Mouse (Mus musculus) MEL-GATA-1-ER (cell line): ENCODE measurements around the gene Atp13a3.
"Not testable (repeated sequence)": the region's sequence is repeated elsewhere in the genome, so short reads cannot be mapped to it uniquely, and the experiment has no call there.

Source experiments
- DNase-seq: peaks from one replicate; pipeline ENCODE4 v3.0.0-alpha.2; 2012; ENCODE audit warnings: low read depth; ENCODE audit errors: extremely low read depth

The Atp13a3 gene

DNA sequence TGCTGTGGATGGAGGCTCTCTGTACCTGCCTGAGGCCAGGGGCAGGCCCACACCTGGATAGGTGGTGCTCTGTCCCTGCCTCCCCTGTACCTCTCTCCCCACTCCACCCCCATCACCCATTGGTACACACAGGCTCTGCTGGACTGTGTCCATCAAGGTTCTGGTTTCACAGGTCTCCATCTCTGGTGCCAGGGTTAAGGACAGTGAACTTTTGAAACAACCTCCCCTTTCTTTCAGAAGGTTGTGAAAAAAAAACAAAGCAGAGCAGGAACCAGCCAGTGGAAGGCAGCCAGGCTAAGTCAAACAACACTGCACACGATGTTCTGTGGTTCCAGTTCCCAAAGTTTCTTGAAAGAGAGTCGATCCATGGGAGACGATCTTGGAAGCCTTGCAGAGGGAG lies 6.9 kb upstream of the Atp13a3 start:
- DNase-seq = no peak

DNA sequence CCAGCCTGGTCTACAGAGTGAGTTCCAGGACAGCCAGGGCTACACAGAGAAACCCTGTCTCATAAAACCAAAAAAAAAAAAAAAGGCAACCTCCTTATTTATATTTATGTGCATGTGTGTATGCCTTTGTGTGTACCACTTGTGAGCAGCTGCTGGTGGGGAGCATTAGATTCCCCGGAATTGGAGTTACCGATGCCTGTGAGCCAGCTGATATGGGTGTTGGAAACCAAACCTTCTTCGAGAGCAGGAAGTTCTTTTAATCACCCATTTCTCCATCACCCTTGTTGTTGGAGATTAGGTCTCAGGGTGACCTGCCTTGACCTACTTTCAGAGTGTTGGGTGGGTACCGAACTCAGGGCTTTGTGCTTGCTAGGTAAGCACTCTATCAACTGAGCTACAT lies 5.1 kb upstream of the Atp13a3 start:
- DNase-seq = peak; percentile 69

DNA sequence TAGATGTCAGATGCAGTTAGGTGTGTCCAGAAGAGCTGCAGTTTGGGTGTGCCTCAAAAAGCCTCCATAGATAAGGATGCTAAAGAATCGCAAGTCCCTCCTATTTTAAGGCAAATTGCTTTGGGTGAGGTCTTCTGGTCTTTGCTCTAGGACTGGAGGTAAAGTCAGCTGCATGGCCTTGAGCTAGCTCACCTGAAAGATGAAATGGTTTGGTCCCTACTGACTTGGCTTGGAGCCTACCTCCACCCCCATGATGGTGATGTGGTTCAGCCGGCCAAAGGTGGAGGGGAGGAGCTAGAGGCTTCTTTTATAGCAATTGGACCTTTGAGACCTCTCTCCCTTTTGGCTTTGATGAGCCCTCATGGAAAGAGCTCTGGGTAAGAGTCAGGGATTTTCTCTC lies 1.7 kb upstream of the Atp13a3 start:
- no peak for DNase-seq

GRCm38 (mm10) chr16:30403528-30403927 lies 2.2 kb downstream of the Atp13a3 start:
- no peak for DNase-seq

DNA sequence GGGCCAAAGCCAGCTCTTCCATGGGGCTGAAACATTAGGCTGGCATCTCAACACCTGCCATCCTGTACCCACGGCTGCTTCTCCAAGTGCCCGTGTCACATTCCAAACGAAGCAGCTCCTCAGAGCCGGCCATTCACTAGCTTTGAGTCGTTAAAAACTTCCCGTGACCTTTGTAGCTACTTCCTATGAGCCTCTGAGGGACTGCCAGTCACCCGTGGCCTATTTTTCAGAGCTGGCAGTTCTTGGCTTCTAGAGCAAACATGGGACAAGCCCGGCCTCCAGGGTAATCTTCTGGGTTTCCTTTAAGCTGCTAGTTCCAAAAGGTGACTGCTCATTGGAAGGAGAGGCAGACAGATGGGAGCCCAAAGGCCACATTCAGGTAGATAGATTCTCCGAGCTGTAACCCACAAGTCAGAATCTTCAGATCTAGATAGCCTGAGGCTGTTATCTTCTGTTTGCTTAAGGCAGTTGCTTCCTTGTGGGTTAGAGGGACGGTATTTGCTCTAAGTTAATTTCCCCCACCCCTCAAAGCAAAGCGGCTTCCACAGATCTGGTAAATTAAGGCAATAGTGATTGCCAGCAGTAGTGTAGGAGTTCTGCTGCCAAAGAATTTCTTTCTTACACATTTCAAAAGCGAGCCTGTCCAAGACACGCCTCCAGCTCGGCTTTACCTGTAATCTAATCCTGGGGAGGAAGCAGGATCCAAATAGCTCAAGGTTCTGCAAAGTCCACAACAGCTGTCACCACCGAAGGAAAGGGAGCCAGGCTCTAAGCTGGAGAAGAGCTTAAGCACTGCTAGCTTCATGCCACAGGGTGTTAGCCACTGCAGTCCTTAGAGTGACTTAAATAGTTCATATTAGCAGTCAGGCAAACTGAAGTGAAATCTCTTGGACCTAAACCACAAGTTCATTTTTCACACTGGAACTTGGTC lies 8.4 kb downstream of the Atp13a3 start:
- DNase-seq = no peak

- DNase-seq = no peak
Measured at GRCm38 (mm10) chr16:30395136-30395535, 10.6 kb downstream of the Atp13a3 start.

DNA sequence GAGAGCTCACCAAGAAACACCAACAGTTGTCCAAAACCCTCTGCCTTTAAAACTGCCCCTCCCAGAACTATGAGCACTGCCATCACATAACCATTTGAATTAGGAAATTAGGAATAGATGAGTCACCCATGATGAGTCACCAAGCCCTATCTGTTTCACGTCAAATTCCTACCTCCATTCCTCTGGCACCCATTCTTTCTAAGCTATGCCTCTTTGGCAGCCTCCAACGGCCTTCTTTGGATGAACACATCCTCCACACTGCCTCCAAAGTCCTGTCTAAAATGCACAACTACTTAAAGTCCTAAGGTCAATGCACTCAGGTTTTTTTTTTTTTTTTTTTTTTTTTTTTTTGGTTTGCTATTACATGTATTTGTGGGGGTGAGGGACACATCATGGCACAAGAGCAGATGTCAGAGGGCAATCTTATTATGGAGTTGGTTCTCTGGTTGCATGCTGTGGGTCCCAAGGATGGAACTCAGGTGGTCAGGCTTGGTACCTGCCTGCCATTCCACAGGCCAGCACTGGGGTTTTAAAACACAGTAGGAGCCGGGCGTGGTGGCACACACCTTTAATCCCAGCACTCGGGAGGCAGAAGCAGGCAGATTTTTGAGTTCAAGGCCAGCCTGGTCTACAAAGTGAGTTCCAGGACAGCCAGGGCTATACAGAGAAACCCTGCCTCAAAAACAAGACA lies 15.0 kb downstream of the Atp13a3 start:
- DNase-seq = peak; percentile 58

GRCm38 (mm10) chr16:30389831-30390649 lies 15.7 kb downstream of the Atp13a3 start:
- DNase-seq = peak; percentile 88

GRCm38 (mm10) chr16:30389210-30389684 lies 16.5 kb downstream of the Atp13a3 start:
- peak; percentile 76 for DNase-seq

DNA sequence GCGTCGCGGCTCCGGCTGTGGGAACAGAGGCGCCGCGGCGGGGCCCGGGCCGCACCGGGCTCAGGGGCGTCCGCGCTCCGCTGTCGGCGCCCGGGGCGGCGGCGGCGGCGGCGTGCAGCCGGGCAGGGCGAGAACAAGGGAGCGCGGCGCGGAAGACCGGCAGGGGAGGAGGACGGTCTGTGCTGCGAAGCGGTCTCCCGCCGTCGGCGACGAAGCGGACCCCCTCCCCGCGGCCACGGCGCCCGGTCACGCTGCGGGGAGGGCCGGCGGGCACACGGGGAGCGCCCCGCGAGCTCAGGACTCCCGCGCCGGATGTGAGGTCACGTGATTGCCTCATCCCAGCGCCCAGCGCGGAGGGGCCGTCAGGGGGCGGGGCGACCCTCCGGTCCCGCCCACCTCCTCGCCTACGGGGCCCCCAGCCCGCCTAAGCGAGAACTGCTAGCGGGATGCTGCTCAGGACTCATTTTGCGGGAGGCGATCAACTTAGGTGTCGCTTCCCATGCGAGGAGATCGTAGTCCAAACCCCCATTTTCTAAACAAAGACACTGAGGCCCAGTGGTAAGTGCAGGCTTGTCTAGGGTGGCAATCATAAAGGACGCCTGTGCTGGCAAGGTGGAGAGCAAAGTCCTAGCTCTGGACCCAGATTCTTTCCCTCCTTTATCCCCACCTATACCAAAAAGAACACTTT lies 17.1 kb downstream of the Atp13a3 start:
- peak; percentile 62 for DNase-seq

DNA sequence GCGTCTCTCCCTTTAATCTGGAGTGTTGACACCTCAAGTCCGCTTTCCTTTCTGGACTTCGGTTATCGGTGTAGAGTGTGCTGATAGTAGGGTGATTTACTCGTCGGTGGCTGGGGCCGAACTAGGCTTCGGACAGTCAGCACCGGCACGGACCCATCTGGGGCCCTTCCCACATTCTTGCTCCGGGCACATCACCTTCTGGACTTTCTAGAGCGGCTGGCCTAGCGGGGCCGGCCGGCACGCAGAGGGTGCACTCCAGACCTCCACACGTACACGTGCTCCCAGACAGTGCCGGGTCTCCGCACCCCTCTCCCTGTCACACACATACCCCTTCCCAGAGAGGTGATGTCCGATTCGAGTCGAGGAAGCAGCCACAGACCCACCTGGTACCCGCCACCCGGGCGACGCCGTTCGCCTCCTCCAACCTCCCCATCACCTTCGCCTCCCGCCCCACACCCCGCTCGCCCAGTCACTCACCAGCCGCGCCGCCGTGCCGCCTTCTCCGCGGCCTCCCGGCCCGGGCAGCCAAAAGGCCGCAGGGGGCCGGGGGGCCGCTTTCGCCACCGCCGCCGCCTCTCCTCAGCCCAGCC lies 17.8 kb downstream of the Atp13a3 start:
- no peak for DNase-seq

GRCm38 (mm10) chr16:30386911-30387439 lies 18.8 kb downstream of the Atp13a3 start:
- no peak for DNase-seq

- DNase-seq = no peak
Measured at GRCm38 (mm10) chr16:30385531-30385930, 20.2 kb downstream of the Atp13a3 start.

DNA sequence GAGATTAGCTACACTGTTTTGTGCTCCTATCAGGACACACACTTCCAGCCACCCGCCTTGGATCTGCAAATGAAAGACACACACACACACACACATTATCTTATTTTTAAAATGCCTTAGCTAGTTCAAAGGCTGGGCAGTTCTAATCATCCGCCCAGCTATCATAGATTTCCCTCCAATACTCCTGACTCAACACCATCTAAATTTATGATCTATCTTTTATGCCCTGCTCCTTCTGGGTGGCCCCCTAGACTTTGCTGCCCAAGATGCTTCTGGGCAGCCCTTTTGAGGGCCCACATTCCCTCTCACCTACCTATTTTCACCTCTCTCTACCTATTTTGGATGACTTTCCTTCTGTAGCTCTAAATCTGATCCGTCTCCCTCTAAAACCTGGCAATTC lies 29.5 kb downstream of the Atp13a3 start:
- no peak for DNase-seq

DNA sequence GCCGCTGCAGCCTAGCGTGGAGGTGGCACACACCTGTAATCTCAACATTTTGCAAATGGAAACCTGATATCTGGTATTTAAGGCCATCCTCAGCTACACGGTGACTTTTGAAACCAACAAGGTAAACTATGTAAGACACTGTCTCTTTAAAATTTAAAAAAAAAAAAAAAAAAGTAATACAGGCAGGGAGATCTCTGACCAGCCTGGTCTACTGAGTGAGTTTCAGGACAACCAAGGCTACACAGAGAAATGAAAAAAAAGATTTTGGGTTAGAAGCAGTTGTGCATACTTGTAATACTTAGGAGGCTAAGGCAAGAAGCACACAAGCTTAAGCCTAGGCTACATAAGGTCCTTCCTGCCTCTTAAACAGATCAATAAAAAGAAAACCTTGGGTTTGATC lies 30.8 kb downstream of the Atp13a3 start:
- no peak for DNase-seq

- no peak for DNase-seq
Measured at GRCm38 (mm10) chr16:30374266-30374665, 31.5 kb downstream of the Atp13a3 start.

GRCm38 (mm10) chr16:30373286-30373685 lies 32.5 kb downstream of the Atp13a3 start:
- DNase-seq = not testable (repeated sequence)

DNA sequence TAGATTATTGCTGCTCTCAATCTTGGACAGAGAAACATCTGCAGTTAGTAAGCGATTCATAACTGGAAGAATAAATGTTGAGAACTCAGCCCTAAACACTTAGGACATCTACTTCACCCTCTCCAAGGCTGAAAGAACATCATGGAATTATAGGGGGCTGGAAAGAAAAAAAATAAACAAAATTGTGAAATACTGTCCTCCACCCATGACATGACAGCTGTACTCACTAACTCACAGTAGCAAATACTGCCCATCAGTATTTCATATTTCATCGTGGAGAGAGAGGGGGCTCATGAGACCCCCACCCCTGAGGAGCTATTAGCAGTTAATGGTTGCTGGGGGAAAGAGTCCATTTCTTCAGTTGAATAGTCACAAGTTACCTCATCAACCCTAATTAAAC lies 38.4 kb downstream of the Atp13a3 start:
- DNase-seq = no peak

DNA sequence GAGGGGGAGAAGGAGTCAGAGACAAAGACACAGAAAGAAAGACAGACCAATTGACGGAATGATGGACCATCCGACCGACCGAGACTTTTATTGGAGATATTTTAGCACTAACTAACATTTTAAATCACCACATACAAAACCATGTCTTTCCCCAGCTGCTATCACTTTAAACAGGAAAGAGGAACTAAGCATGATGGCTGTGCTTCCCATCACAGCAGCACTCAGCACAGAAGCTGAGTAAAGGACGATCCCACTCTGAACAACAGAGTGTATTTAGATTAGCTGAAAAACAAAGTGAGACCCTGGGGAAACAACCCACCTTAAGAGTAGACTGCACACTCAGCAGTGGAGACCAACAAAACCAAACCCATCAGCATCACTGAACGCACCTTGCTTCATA lies 41.2 kb downstream of the Atp13a3 start:
- peak; percentile 53 for DNase-seq

DNA sequence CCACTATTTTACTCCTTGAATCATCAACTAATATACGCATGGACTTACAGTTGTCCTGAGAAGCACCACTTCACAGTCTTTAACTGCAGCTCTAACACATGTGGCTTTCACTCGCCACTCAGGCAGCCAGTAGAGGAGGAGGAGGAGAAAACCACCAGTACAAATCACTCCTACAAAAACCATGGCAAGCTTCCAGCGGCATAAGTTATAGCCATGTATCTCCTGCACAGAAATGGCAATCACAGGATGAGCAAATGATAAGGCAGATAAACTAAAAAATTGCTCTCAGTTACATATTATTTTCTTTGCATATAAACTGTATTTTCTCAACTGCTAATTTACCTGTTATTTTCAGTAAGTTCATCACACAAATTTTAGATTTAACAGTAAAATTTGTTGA lies 43.2 kb downstream of the Atp13a3 start:
- DNase-seq = no peak
